Mouse (Mus musculus) embryonic facial prominence, embryonic 11.5 days (tissue): ENCODE data around the gene Usp6nl. TPM values are rescaled to one million over a fixed set of nuclear protein-coding genes. Genes with fewer than 3 reads are reported as not detected.

Source experiments
- ATAC-seq: fragments of 200-750 bp; cut with Nextera tagmentation; replicated peaks from 2 replicates; pipeline ENCODE4 v1.8.0; 2017; ENCODE audit warnings: low read depth; ENCODE audit not compliant: insufficient number of reproducible peaks, low FRiP score, low TSS enrichment
- DNase-seq: peaks from one replicate; pipeline ENCODE4 v3.0.0-alpha.2; 2015; ENCODE audit warnings: low spot score
- H3K27ac ChIP-seq: fragments of 300-500 bp; sonication (generic); replicated peaks from 2 replicates; pipeline ENCODE4 v1.5.1; 2014; ENCODE audit warnings: mild to moderate bottlenecking, low read depth, low read length, control low read depth
- H3K27me3 ChIP-seq: fragments of 300-500 bp; sonication (generic); 2 replicates; pipeline ENCODE4 v1.6.1; 2014; ENCODE audit warnings: mild to moderate bottlenecking, low read length, moderate library complexity, mixed read lengths; ENCODE audit not compliant: control insufficient read depth, insufficient read depth
- H3K36me3 ChIP-seq: fragments of 300-500 bp; sonication (generic); replicated peaks from 2 replicates; pipeline ENCODE4 v1.6.1; 2014; ENCODE audit warnings: low read depth, mild to moderate bottlenecking, low read length, moderate library complexity, mixed read lengths; ENCODE audit not compliant: control insufficient read depth, insufficient read depth
- H3K4me1 ChIP-seq: fragments of 300-500 bp; sonication (generic); 2 replicates; pipeline ENCODE4 v1.6.1; 2014; ENCODE audit warnings: low read length, mixed read lengths; ENCODE audit not compliant: control insufficient read depth, insufficient read depth
- H3K4me2 ChIP-seq: fragments of 300-500 bp; sonication (generic); 2 replicates; pipeline ENCODE4 v1.6.1; 2014; ENCODE audit warnings: low read depth, mild to moderate bottlenecking, control low read depth, low read length, moderate library complexity
- H3K4me3 ChIP-seq: fragments of 300-500 bp; sonication (generic); 2 replicates; pipeline ENCODE4 v1.5.1; 2014; ENCODE audit warnings: low read depth, low read length, control low read depth
- H3K9ac ChIP-seq: fragments of 300-500 bp; sonication (generic); replicated peaks from 2 replicates; pipeline ENCODE4 v1.6.1; 2014; ENCODE audit warnings: mild to moderate bottlenecking, control low read depth, low read length
- H3K9me3 ChIP-seq: fragments of 300-500 bp; sonication (generic); replicated peaks from 2 replicates; pipeline ENCODE4 v1.6.1; 2016; ENCODE audit warnings: mild to moderate bottlenecking, low read length, inconsistent platforms, mixed read lengths; ENCODE audit not compliant: control insufficient read depth
- WGBS: fragments of 180-500 bp; shearing (Covaris S2); extraction: QIAGEN DNeasy Blood & Tissue Kit; methylation state at CpG from one replicate; pipeline ENCODE4 v1.1.7; 2014; 5-methylcytosine and 5-hydroxymethylcytosine counted together
- polyA plus RNA-seq: library from polyadenylated mRNA; unstranded; fragments of >200 nt; fragmentation: Nextera tagmentation; extraction: Ambion mirVana; gene quantifications from 2 replicates; pipeline ENCODE4 v1.2.1, GENCODE M21; 2014

Usp6nl gene
- polyA plus RNA-seq, 1 experiment from 2014 or later = 12.7 TPM

DNA sequence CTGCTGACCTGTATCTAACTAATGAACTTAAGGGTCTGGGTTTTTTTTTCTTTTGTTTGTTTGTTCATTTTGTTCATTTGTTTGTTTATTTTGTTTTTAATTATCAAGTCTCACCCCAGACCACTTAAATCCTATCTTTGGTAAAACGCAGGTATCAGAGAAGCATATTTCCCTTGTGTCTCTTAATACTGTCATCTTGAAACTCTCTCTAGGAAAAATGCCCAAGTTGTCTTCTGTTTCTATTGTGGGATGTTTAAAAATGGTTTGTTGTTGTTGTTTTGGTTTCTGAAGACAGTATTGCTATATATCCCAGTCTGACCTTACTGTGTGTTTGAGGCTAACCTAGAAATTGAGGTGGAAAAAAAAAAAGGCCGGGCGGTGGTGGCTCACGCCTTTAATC is 121.5 kb downstream of the Usp6nl start:
- no peak overlapping the region for H3K4me2 ChIP-seq
- WGBS = 94% methylated on average over 4 of the region's 4 CpGs
- H3K4me1 ChIP-seq = no peaks in the 10 kb centered on the region
- no peak overlapping the region for H3K4me3 ChIP-seq
- H3K27me3 ChIP-seq = no peaks in the 10 kb centered on the region
- H3K36me3 ChIP-seq = no peaks in the 10 kb centered on the region; the same call in 1 of the 2 replicates
- ATAC-seq = no peak
- no peak overlapping the region for H3K27ac ChIP-seq
- no peak for DNase-seq
- no peaks in the 10 kb centered on the region for H3K9me3 ChIP-seq
- no peak overlapping the region for H3K9ac ChIP-seq

DNA sequence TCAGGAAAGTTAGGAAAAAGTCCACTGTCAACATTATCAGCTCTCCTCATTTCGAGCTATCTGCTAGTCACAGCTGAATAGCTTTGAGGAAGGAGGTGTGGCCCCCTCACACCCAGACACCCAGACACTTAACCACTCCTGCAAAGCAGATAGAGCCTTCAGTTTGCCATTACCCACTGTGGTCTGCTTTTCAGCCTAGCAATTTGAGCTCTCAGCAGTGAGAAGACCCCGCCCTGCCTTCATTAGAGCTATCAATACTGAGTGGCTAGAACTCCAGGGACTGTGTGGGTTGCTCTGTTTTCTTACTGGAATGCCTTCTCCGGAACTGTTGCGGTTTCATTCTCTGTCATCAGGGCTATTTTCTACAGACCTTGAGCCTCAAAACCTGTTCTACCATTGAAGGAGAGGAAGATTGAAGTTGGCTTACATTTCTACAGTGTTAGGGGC is 122.3 kb downstream of the Usp6nl start:
- Histone ChIP-seq H3K36me3 (no peaks in the 10 kb centered on the region; the same call in 1 of the 2 replicates), H3K9me3 (no peaks in the 10 kb centered on the region), H3K4me1 (no peaks in the 10 kb centered on the region), H3K27me3 (no peaks in the 10 kb centered on the region), H3K27ac (no peak overlapping the region), H3K9ac (no peak overlapping the region), H3K4me3 (no peak overlapping the region), H3K4me2 (no peak overlapping the region)
- 80% methylated on average over 4 of the region's 4 CpGs for WGBS
- ATAC-seq (no peak), DNase-seq (no peak)

- 77% methylated on average over 4 of the region's 4 CpGs for WGBS
- Histone ChIP-seq H3K4me2 (no peak overlapping the region), H3K9ac (no peak overlapping the region), H3K9me3 (no peaks in the 10 kb centered on the region), H3K27me3 (no peaks in the 10 kb centered on the region), H3K4me1 (no peaks in the 10 kb centered on the region), H3K27ac (no peak overlapping the region), H3K4me3 (no peak overlapping the region), H3K36me3 (no peaks in the 10 kb centered on the region; the same call in 1 of the 2 replicates)
- no peak for DNase-seq
- ATAC-seq = no peak
Measured at GRCm38 (mm10) chr2:6445858-6446257, 123.4 kb downstream of the Usp6nl start.

DNA sequence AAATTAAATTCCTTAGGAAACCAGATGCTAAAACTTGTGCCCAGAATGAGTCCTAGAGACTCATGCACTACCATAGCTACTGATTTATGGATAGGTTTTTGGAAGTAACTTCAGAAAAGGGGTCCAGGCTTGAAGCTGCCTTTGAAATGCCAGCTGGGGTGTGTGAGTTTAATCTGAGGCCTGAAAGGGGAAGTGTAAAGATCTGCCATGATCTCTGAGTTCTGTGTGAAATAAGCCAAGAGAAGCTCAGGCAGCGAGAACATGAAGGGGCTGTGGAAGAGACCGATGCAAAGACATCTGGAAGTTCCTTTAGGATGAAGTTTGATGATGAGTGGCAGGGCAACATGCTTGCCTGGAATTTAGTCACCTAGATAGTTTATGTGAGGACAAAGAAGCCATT is 126.4 kb downstream of the Usp6nl start:
- no peaks in the 10 kb centered on the region for H3K36me3 ChIP-seq
- no peak overlapping the region for H3K27ac ChIP-seq
- DNase-seq = no peak
- H3K9me3 ChIP-seq = no peaks in the 10 kb centered on the region
- 87% methylated on average over 2 of the region's 2 CpGs for WGBS
- H3K9ac ChIP-seq = no peak overlapping the region
- no peak overlapping the region for H3K4me3 ChIP-seq
- H3K4me2 ChIP-seq = no peak overlapping the region
- no peaks in the 10 kb centered on the region for H3K4me1 ChIP-seq
- no peaks in the 10 kb centered on the region for H3K27me3 ChIP-seq
- no peak for ATAC-seq

DNA sequence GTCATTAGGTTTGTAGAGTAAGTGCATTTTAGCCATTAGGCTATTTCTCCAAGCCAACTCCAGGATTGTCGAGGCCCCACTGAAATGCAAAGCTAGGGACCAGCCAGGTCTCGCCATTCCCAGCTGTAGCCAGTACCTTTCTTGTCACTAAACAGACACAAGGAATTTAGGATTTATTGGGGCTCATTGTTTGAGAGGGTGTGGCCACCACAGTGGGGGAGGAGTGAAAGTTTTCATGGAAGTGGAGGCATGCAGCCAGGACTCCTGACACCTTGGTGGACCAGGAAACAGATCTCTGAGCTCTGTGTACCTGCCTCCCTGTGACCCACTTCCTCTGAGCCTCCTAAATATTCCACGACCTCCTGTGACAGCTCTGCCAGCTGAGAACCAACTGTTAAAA is 127.2 kb downstream of the Usp6nl start:
- H3K27me3 ChIP-seq = no peaks in the 10 kb centered on the region
- H3K4me1 ChIP-seq = no peaks in the 10 kb centered on the region
- no peak for ATAC-seq
- WGBS = 71% methylated on average over 3 of the region's 3 CpGs
- H3K4me2 ChIP-seq = no peak overlapping the region
- H3K9ac ChIP-seq = no peak overlapping the region
- no peak for DNase-seq
- H3K4me3 ChIP-seq = no peak overlapping the region
- H3K9me3 ChIP-seq = no peaks in the 10 kb centered on the region
- H3K27ac ChIP-seq = no peak overlapping the region
- H3K36me3 ChIP-seq = no peaks in the 10 kb centered on the region

DNA sequence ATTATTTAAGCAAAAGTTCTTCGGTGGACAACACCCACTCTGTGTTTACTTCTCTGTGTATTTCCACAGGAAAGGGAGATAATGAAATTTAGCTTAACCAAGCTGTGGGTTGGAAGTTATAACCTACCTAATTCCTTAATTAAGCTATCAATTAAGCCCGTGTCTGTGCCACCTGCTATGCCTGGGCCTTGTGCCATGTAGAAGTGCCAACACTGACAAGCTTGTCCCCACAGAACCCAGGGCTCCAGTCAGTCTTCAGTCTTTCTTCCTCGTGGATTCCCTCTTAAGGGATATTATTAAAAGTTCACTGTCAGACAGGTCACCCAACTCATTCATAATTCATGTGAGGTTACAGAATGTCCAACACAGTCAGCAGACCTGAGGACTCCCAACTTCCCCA is 128.1 kb downstream of the Usp6nl start:
- DNase-seq (no peak), ATAC-seq (no peak)
- WGBS = 84% methylated on average over 3 of the region's 3 CpGs
- H3K4me1 ChIP-seq = no peaks in the 10 kb centered on the region
- H3K4me3 ChIP-seq = no peak overlapping the region
- no peak overlapping the region for H3K27ac ChIP-seq
- H3K9me3 ChIP-seq = no peaks in the 10 kb centered on the region
- no peaks in the 10 kb centered on the region for H3K36me3 ChIP-seq
- H3K9ac ChIP-seq = no peak overlapping the region
- H3K4me2 ChIP-seq = no peak overlapping the region
- no peaks in the 10 kb centered on the region for H3K27me3 ChIP-seq

- 82% methylated on average over 7 of the region's 7 CpGs for WGBS
- no peak for DNase-seq
- no peak for ATAC-seq
- Histone ChIP-seq H3K36me3 (no peaks in the 10 kb centered on the region), H3K9me3 (no peaks in the 10 kb centered on the region), H3K9ac (no peak overlapping the region), H3K4me2 (no peak overlapping the region), H3K4me1 (no peaks in the 10 kb centered on the region), H3K27me3 (no peaks in the 10 kb centered on the region), H3K27ac (no peak overlapping the region), H3K4me3 (no peak overlapping the region)
Measured at GRCm38 (mm10) chr2:6454941-6455516, 132.6 kb downstream of the Usp6nl start.

GRCm38 (mm10) chr2:6459282-6460047 is 137.0 kb downstream of the Usp6nl start:
- no peak overlapping the region for H3K4me2 ChIP-seq
- no peak for DNase-seq
- H3K4me3 ChIP-seq = no peak overlapping the region
- no peaks in the 10 kb centered on the region for H3K27me3 ChIP-seq
- H3K4me1 ChIP-seq = no peaks in the 10 kb centered on the region
- H3K36me3 ChIP-seq = no peaks in the 10 kb centered on the region
- no peak overlapping the region for H3K9ac ChIP-seq
- no peak for ATAC-seq
- WGBS = 63% methylated on average over 13 of the region's 13 CpGs
- H3K9me3 ChIP-seq = no peaks in the 10 kb centered on the region
- H3K27ac ChIP-seq = no peak overlapping the region
